Mouse (Mus musculus): ENCODE results near the gene Gxylt2. TPM values are rescaled to one million over a fixed set of nuclear protein-coding genes. Genes with fewer than 3 reads are reported as not detected.

Gxylt2 gene
- polyA plus RNA-seq, 1 experiment, result 0.43 TPM

DNA sequence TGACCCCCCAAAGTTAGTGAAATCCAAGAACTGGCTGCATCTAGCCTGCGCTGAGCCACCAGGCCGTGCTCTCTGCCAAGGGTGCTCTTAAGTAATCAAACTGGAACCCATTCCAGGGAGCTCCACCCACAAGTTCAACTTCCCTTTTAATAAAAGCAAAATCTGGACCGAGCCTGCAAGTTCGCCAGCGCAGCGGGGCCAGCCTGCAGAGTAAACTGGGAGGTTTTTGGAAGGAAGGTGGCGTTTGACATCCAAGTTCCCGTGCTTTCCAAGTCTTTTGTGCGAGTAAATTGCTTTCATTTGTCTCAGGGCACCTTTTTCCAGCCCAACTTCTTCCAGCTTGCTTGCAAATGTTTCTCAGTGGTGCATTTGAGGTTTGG, 27.5 kb downstream of the Gxylt2 start:
- H3K36me3 ChIP-seq (ENCODE audit: control insufficient read depth, insufficient read depth, low read length), result no peaks in the 10 kb centered on the region
- H3K27me3 ChIP-seq (ENCODE audit: control insufficient read depth, insufficient read depth, low read length), result no peaks in the 10 kb centered on the region
- no peaks in the 10 kb centered on the region for H3K4me1 ChIP-seq (ENCODE audit: control insufficient read depth, insufficient read depth, insufficient read length, low read length)
- 28% methylated on average over 9 of the region's 9 CpGs for WGBS
- TF ChIP-seq CTCF (IDR thresholded peaks at IDR 0.05; ENCODE audit: extremely low read depth, insufficient read length, insufficient replicate concordance, low read depth, low read length) (no peak), POLR2A (IDR thresholded peaks at IDR 0.05; ENCODE audit: low read depth, low read length) (no peak)
- no peak overlapping the region for H3K27ac ChIP-seq (ENCODE audit: insufficient read depth, low read depth, low read length)
- H3K4me3 ChIP-seq (ENCODE audit: low read depth, low read length), result no peak overlapping the region

DNA sequence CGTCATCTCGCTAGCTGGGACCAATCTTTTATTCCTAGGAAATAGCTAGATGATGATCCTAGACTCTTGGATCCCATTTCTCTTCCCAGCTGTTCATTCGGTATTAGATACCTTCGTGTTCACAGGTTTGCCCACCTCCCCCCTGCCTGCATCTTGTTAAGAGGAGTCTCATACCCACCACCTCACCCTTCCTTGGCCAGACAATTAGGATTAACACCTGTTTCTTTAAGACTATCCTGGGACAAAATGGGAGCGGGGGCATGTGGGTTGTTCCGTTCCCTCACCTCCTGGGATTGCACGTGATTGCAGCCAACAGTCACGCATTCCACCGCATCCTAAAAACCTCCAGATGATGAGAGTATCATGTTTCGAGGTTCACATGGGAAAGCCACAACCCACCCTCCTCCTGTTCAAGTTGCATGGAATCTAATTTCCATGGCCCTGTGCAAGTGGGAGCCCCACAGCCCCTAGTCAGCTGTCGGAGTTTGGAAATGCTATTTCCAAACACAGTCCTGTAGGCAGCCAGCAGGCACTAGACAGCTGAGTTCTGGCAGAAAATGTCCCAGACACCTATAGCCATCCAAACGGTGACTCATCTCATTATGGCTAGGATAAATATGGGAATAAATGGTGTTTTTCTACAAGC, 28.0 kb downstream of the Gxylt2 start:
- Histone ChIP-seq H3K27me3 (ENCODE audit: control insufficient read depth, insufficient read depth, low read length) (no peaks in the 10 kb centered on the region), H3K27ac (ENCODE audit: insufficient read depth, low read depth, low read length) (no peak overlapping the region), H3K4me3 (ENCODE audit: low read depth, low read length) (no peak overlapping the region), H3K36me3 (ENCODE audit: control insufficient read depth, insufficient read depth, low read length) (no peaks in the 10 kb centered on the region), H3K4me1 (ENCODE audit: control insufficient read depth, insufficient read depth, insufficient read length, low read length) (no peaks in the 10 kb centered on the region)
- TF ChIP-seq POLR2A (IDR thresholded peaks at IDR 0.05; ENCODE audit: low read depth, low read length), result no peak
- TF ChIP-seq CTCF (IDR thresholded peaks at IDR 0.05; ENCODE audit: extremely low read depth, insufficient read length, insufficient replicate concordance, low read depth, low read length), result no peak
- WGBS, result 69% methylated on average over 12 of the region's 12 CpGs

DNA sequence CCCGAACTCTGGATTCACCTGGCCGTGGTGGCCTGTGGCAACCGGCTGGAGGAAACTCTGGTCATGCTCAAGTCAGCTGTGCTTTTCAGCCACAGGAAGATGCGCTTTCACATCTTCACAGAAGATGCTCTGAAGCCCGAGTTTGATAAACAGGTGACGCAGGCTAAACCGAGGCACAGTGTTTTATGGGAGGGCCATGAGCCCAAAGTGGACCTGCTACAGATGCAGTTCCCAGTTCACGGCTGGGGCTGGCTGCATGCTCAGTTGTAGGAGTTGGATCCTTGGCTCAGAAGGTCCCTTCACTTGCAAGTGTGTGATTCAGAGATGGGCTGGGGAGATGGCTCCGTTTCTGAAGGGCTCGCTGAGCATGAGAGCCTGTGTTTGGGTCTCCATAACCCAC, 28.7 kb downstream of the Gxylt2 start:
- TF ChIP-seq CTCF (IDR thresholded peaks at IDR 0.05; ENCODE audit: extremely low read depth, insufficient read length, insufficient replicate concordance, low read depth, low read length) (no peak), POLR2A (IDR thresholded peaks at IDR 0.05; ENCODE audit: low read depth, low read length) (no peak)
- no peaks in the 10 kb centered on the region for H3K27me3 ChIP-seq (ENCODE audit: control insufficient read depth, insufficient read depth, low read length)
- H3K4me1 ChIP-seq (ENCODE audit: control insufficient read depth, insufficient read depth, insufficient read length, low read length), result no peaks in the 10 kb centered on the region
- no peaks in the 10 kb centered on the region for H3K36me3 ChIP-seq (ENCODE audit: control insufficient read depth, insufficient read depth, low read length)
- H3K27ac ChIP-seq (ENCODE audit: insufficient read depth, low read depth, low read length), result no peak overlapping the region
- no peak overlapping the region for H3K4me3 ChIP-seq (ENCODE audit: low read depth, low read length)
- WGBS, result 89% methylated on average over 10 of the region's 10 CpGs

DNA sequence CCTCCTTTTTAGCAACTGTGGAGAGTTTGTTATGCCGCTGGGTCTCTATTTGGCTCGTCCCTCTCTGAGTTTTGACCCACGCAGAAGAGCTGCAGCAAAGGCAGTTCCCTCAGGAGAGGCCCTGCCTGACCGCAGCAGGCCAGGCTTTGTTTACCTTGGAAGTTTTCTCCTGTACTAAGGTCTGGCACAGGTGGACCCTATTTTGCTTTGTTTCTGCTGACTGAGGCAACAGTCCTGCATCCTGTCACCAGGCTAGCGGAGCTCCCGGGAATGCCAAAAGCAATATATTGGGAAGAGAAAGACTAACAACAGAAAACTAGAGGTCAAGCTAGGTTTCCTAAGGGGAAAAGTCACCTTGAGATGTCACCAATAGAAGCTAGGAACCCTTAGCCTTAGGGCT, 29.8 kb downstream of the Gxylt2 start:
- 72% methylated on average over 6 of the region's 6 CpGs for WGBS
- Histone ChIP-seq H3K4me1 (ENCODE audit: control insufficient read depth, insufficient read depth, insufficient read length, low read length) (no peaks in the 10 kb centered on the region), H3K4me3 (ENCODE audit: low read depth, low read length) (no peak overlapping the region), H3K27ac (ENCODE audit: insufficient read depth, low read depth, low read length) (no peak overlapping the region), H3K27me3 (ENCODE audit: control insufficient read depth, insufficient read depth, low read length) (no peaks in the 10 kb centered on the region), H3K36me3 (ENCODE audit: control insufficient read depth, insufficient read depth, low read length) (no peaks in the 10 kb centered on the region)
- no peak for TF ChIP-seq POLR2A (IDR thresholded peaks at IDR 0.05; ENCODE audit: low read depth, low read length)
- no peak for TF ChIP-seq CTCF (IDR thresholded peaks at IDR 0.05; ENCODE audit: extremely low read depth, insufficient read length, insufficient replicate concordance, low read depth, low read length)

DNA sequence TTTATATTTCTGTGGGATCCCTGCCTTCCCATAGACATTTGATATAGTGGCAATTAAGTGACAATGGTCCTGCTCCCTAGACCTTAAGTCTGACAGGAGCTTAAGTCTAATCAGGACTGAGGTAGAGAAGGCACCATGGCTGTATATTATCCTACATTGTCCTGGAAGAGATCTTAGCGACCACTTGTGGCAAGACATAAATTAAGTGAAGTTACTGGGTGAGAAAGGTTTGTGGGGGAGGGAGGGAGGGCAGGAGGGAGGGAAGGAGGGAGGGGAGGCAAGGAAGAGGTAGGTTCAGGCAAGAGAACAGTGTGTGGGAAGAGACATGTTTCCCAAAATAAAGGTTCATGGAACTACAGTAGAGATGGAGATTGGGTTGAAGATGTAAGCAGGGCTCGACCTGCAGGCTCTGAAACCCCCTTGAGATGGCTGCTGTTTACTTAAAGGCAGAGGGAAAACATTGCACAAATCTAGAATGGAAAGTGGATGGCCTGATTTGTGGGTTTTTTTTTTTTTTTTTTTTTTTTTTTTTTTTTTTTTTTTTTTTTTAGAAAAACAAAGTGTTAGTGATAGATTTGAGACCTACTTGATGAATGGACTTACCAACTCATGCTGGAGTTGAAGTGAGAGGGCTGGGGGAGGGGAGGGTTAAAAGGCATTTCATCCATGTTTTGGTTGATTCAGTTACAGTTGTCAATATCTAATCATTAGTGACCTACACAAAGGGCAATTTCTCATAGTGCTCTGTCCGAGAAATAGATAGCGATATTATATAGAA, 54.1 kb downstream of the Gxylt2 start:
- WGBS, result 69% methylated on average over 4 of the region's 4 CpGs
- no peaks in the 10 kb centered on the region for H3K36me3 ChIP-seq (ENCODE audit: control insufficient read depth, insufficient read depth, low read length)
- no peaks in the 10 kb centered on the region for H3K27me3 ChIP-seq (ENCODE audit: control insufficient read depth, insufficient read depth, low read length)
- no peak for TF ChIP-seq POLR2A (IDR thresholded peaks at IDR 0.05; ENCODE audit: low read depth, low read length)
- TF ChIP-seq CTCF (IDR thresholded peaks at IDR 0.05; ENCODE audit: extremely low read depth, insufficient read length, insufficient replicate concordance, low read depth, low read length), result no peak
- no peak overlapping the region for H3K4me3 ChIP-seq (ENCODE audit: low read depth, low read length)
- H3K27ac ChIP-seq (ENCODE audit: insufficient read depth, low read depth, low read length), result no peak overlapping the region
- no peaks in the 10 kb centered on the region for H3K4me1 ChIP-seq (ENCODE audit: control insufficient read depth, insufficient read depth, insufficient read length, low read length)

DNA sequence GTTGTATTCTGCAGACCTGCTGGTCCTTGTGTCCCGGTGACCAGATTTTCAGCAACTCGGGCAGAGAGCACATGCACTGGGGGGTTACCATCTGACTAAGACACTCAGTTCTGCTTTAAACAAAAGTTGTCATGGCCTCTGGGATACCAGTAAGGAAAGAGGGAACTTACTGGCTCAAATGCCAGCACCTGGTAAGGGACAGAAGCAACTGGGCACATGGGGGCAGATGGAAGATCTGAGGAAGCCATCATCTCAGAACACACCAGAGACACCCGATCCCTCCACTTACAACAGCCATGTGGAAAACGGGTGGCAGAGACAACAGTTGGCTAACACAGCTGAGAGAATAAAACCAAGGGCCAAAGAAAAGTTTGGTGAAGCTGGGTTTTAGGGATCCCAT, 63.2 kb downstream of the Gxylt2 start:
- Histone ChIP-seq H3K4me3 (ENCODE audit: low read depth, low read length) (no peak overlapping the region), H3K4me1 (ENCODE audit: control insufficient read depth, insufficient read depth, insufficient read length, low read length) (no peaks in the 10 kb centered on the region), H3K27me3 (ENCODE audit: control insufficient read depth, insufficient read depth, low read length) (no peaks in the 10 kb centered on the region), H3K27ac (ENCODE audit: insufficient read depth, low read depth, low read length) (no peak overlapping the region), H3K36me3 (ENCODE audit: control insufficient read depth, insufficient read depth, low read length) (no peaks in the 10 kb centered on the region)
- no peak for TF ChIP-seq CTCF (IDR thresholded peaks at IDR 0.05; ENCODE audit: extremely low read depth, insufficient read length, insufficient replicate concordance, low read depth, low read length)
- no peak for TF ChIP-seq POLR2A (IDR thresholded peaks at IDR 0.05; ENCODE audit: low read depth, low read length)
- 82% methylated on average over 4 of the region's 4 CpGs for WGBS

DNA sequence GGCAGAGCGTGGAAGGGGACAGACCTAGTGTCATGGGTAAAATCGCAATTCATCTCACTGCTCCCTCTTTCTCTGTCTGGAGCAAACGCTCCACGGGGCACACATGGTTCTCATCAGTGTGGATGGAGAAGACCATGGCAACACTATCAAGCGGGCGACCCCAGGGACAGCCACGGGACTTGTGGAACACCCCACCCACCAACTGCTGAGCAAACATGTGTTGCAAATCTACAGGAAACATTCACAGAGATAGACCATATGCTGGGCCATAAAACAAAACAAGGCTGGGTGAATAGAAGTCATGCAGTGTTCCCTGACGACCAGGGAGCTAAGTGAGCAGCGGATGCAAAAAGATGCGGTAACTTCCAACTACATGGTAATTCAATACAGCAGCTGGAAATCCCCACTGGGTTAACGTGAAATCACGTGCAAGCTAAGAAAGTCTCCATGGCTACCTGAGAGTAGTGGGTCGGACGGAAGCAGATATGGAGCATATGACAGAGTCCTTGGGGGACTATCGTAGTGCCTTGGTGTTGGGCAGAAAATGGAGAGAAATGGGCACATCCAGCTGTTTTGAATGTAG, 71.5 kb downstream of the Gxylt2 start:
- Histone ChIP-seq H3K4me3 (ENCODE audit: low read depth, low read length) (no peak overlapping the region), H3K27me3 (ENCODE audit: control insufficient read depth, insufficient read depth, low read length) (no peaks in the 10 kb centered on the region), H3K4me1 (ENCODE audit: control insufficient read depth, insufficient read depth, insufficient read length, low read length) (no peaks in the 10 kb centered on the region), H3K27ac (ENCODE audit: insufficient read depth, low read depth, low read length) (no peak overlapping the region), H3K36me3 (ENCODE audit: control insufficient read depth, insufficient read depth, low read length) (no peaks in the 10 kb centered on the region)
- 79% methylated on average over 15 of the region's 15 CpGs for whole genome bisulfite sequencing
- TF ChIP-seq CTCF (IDR thresholded peaks at IDR 0.05; ENCODE audit: extremely low read depth, insufficient read length, insufficient replicate concordance, low read depth, low read length), result no peak
- no peak for TF ChIP-seq POLR2A (IDR thresholded peaks at IDR 0.05; ENCODE audit: low read depth, low read length)
